Mouse (Mus musculus) brain, adult 2 months (tissue): ENCODE results near the gene Hoxd4.
A peak's percentile ranks its signal among the peaks of the same experiment; 100 is the strongest.

Source experiments
- DNase-seq: peaks from one replicate; pipeline ENCODE4 v3.0.0; 2011; ENCODE audit warnings: low read depth, low spot score

The Hoxd4 gene

DNA sequence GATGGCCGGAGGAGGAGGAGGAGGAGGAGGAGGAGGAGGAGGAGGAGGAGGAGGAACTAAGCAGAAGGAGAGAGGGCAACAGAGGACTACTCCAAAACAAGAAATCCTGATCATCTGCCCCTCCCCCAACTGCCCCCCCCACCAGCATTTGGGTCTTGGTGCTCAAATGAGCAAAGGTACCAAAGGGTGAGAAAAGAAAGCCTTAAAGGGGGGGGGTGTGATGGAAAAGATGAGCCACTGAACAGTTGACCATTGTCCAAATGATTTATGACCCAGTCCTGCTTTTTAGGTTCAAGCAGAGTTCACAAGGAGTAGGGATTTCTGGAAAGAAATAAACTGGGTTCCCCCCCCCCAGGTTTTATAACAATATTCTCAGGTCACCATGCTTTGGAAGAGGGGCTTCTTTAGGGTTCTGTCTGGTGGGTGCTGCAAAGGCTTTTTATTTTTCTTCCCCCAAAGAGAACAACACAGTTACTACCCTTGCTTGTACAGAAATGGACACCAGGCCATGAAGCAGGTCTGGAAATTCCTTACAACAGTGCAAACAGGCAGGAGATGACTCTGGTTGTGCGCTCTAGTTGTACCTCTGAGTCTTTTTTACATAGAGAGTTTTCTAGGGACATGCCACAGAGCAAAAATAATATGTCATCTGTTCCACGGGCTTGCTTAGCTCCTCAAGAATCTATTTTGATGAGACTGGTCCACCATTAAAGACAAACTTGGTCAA, 29.7 kb downstream of the Hoxd4 start:
- DNase-seq, result no peak

DNA sequence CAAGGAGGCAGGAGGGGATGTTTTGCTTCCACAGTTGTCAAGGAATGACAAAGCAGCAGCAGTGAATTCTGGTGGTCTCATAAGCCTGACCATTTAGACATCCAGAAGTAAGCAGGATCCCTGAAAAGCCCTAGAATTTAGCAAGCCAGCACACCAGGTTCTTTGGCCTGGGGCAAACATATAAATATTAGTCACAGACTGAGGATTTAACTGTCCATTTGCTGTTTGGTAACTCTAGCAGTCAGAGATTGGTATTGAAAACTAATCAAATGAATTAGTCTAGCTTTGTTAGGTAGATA, 30.2 kb downstream of the Hoxd4 start:
- no peak for DNase-seq

DNA sequence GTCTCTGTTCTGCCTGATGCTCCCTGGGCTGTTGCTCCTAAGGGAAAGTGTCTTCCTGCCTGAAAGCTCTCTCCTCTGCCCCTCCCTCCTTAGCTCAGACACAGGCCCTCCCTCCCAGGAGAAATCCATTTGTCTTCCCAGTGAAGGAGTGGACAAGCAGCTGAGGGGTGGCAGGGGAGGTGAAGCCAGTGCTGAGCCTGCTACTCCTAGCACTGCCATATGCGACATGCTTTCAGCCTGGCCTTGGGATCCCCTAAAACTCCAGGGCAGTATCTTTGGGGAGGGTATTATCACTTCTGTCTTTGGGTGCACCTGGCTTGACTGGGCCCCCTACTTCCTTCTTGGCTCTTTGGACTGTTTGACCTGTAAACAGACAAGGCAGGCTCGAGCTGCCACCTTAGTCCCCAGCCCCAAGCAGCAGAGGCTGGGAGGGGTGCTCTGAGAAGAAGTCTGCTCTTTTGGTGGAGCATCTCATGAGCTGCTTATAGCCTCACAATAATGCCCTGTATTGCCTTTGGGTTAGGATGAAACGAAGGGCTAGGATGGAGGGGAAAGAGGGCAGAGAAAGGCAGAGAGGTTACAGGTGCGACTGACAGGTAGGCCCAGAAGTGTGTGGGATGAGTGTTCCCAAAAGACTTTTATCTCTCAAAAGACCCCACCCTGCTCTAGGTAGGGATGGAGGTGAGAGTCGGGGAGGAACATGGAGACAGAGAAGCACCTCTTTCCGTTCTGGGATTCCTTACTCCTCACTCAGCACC, 34.0 kb downstream of the Hoxd4 start:
- no peak for DNase-seq

DNA sequence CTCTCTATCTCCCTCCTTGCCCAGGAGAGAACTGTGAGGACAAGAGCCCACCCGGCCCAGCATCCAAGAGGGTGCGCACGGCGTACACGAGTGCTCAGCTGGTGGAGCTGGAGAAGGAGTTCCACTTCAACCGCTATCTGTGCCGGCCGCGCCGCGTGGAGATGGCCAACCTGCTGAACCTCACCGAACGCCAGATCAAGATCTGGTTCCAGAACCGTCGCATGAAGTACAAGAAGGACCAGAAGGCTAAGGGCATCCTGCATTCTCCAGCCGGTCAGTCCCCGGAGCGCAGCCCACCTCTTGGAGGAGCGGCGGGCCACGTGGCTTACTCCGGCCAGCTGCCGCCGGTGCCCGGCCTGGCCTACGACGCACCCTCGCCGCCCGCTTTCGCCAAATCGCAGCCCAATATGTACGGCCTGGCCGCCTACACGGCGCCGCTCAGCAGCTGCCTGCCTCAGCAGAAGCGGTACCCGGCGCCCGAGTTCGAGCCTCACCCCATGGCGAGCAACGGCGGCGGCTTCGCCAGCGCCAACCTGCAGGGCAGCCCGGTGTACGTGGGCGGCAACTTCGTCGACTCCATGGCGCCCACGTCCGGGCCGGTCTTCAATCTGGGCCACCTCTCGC, 34.7 kb downstream of the Hoxd4 start:
- DNase-seq, result no peak

GRCm38 (mm10) chr2:74747006-74747405, 35.3 kb downstream of the Hoxd4 start:
- no peak for DNase-seq

DNA sequence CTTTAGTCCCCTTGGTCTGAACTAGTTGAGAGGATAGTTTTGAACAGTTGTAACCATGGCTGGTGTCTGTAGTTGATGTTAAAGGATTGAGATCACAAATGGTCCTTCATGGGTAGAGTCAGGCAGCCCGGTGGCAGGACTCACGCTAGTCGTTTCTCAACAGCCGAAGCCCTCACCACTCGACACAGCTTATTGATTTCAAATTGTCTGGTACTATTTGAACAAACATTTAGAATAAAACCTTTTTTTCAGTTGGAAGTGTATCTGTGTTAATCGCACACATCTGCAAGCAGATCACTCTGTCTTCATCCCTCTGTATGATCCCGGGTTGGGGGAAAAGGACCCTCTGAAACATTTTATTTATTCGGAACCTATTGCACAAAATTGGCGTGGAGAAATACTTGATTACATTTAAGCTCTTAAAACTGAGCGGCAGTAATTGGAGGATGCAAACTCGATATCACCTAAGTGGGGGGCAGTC, 36.0 kb downstream of the Hoxd4 start:
- no peak for DNase-seq

GRCm38 (mm10) chr2:74748436-74748995, 36.8 kb downstream of the Hoxd4 start:
- no peak for DNase-seq

DNA sequence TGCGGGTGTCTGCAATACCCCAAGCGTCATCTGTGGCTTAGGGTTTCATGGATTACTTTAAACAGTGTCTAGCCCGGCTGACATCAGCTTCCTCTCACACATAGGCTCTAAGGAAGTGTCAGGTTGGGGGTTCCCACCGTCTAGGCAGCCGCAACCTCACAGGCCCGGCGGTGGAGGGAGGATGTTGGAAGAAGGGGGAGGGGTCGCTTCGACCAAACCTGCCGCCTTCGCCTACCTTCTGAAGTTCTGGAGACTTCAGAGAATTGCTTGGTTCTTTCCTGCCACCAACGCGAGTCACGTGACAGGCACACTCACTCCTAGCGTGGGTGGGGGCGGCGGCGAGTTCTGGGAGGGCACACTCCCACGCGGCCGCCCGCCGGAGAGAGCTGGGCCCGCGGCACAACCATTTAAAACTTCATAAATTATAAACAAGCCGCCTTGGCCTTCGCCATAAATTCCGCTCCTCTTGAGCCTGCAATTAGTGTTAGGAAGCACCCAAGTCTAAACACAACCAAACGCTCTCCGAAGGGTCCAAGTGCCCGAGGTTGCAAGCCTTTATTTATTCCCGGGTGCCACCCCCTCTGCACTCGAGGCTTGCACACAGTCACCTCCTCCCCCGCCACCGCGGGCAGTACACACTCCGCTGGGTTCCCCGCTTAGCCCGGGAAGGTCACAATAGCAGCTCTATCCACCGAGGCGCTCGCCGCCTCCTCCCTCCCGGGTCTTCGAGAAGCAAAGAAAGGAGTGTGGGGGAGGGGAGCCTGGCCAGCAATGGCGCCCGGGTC, 37.8 kb downstream of the Hoxd4 start:
- DNase-seq, result peak; percentile 30

- no peak for DNase-seq
These were observed 39.1 kb downstream of the Hoxd4 start for GRCm38 (mm10) chr2:74750731-74751250.

DNA sequence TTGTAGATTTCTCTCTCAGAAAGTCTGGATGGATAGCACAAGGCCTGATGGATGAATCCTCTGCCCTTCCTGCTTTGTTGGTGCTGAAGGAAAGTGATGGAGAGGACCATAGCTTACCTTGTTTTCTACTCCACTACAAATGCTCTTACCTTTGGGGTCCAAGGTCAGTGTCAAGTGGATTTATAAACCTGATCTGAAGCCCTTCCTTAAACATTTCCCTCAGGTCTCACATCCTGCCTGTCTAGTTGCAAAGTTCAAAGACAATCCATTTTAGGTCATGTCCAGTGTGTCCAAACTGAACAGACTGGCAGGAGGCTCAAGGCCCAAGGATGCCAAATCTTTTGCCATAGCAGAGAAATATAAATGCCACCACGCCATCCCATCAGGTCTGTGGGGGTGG, 40.1 kb downstream of the Hoxd4 start:
- DNase-seq, result no peak

DNA sequence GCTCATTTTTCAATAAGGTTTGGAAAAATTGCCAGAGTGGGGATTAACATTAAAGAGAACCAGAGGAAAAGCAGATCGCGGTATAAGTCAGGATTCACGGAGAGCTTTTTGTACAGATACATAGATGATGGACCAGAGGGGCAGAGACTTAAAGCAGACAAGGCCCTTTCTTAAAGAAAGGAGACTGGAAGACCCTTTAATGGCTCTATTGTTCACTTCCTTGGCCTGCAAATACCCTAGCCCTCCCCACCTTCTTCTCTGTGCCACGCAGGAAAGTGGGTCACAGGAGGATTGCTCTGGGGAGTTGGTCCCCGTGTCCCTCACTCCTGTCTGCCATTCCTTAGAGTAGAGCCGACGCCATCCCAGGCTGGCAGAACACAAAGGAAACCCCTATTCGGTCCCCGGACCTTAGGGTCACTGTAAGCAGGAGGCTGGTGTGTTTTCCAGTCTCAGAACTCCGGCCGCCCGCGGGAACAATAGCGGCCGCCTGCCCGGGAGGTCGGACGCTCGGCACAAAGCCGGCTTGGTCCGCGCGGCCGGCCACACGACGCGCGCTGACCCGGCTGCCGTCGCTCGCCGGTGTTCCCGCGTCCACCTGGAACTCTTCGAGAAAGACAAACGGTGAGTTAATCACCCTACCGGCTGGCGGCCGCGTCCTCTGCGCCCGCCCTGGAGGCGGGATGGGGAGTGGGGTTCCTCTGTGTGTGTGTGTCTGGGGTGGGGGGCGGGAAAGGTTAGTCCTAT, 40.9 kb downstream of the Hoxd4 start:
- DNase-seq, result no peak

- no peak for DNase-seq
These were observed 41.4 kb downstream of the Hoxd4 start for GRCm38 (mm10) chr2:74753175-74753523.

DNA sequence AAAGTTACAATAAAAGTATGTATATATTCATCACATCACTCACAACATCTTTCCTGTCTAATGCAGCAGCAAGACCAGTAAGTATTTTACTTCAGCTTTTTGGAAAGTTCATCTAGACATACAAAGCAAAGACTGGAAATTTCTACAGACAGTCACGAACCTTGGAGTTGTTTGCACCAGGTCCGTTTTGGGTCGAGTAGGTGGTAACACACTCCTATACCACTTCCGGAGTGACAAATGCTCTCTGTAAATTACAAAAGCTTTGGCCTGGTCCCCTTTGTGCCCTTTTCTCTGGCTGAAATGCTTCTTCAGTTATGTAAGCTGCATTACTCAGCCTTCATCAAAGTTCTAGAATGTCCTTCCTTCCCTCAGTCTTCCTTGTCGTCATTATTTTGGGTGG, 42.0 kb downstream of the Hoxd4 start:
- no peak for DNase-seq

- DNase-seq, result no peak
These were observed 48.4 kb downstream of the Hoxd4 start for GRCm38 (mm10) chr2:74760146-74760545.

DNA sequence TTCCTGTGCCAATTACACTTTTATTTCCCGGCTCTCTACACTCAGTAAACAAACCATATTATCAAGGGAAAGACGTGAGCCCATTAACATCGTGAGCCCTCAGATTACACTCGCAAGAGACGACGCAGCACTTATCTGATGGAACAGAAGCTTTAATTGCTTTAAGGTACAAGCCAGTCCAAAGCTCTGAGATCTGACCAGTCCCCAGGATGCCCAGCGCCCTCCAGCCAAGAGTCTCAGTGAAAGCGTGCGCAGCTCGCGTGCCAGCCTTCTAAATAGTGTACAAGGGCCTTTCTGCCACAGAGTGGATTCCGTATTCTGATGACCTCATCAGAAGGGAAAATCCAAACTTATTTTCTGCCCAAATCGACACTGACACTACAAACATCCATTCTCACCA, 50.2 kb downstream of the Hoxd4 start:
- DNase-seq, result no peak

DNA sequence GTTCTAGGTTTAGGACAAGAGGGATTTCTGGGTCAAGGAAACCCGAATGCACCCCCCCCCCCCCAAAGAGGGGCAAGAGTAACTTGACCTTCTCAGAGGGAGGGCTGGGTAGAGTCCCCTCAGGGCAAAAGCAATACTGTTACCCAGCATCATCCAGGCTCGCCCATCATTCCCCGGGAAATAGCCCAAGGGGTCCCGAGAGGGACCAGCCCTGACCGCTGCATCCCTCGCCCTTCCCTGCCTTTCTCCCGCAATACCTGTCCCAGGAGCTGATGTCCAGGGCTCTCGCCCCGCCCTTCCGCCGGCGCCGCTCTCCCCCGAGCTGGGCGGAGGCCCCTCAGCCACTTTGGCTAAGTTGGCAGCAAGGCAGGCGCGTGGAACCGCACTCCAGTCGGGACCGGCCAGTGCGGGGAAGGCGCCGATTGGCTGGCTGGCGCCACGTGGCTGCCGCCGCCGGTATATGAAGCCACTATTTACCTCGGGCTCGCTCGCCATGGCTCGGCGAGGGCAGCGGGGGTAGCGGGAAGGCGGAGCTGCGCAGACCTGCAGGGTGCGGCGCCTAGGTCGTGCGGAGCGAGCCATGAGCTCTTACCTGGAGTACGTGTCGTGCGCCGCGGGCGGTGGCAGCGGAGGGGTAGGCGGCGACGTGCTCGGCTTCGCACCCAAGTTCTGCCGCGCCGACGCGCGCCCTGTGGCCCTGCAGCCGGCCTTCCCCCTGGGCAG, 51.0 kb downstream of the Hoxd4 start, which contains the start of gene Hoxd1:
TSS of gene Hoxd1 (plus strand) at position 459 of the 723 bp plus-strand sequence.
- peak; percentile 27 for DNase-seq

DNA sequence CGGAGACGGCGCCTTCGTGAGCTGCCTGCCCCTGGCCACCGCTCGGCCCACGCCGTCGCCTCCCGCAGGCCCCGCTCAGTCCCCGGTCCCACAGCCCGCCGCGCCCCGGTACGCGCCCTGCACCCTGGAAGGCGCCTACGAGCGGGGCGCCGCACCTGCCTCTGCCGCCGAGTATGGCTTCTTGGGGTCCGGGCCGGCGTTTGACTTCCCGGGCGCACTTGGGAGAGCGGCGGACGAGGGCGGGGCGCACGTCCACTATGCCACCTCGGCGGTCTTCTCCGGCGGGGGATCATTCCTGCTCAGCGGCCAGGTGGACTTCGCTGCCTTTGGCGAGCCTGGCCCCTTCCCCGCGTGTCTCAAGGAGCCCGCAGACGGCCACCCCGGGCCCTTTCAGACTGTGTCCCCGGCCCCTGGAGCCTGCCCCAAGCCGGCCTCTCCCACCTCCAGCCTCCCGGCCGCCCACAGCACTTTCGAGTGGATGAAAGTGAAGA, 51.6 kb downstream of the Hoxd4 start:
- DNase-seq, result no peak

GRCm38 (mm10) chr2:74763976-74764375, 52.2 kb downstream of the Hoxd4 start:
- DNase-seq, result no peak

DNA sequence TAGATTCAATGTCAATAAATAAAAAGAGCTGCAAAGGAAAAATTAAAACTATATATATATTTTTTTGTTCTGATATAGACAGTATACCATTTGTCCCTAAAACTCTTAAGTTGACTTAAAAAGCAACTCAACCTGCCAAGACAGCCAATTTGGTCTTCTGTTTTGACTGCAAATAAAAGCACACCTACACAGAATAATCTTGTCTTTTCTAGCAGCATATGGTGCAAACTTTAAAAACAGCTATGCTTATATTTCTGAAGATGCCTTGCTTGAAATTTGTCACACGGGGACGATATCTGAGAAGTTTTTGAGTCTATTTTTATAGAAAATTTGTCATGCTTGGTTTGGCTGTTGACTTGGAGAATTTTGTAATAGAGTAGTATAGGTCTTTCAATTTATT, 62.6 kb downstream of the Hoxd4 start:
- DNase-seq, result peak; percentile 76
